Mouse (Mus musculus): ENCODE measurements around the gene Stra6l.

DNA sequence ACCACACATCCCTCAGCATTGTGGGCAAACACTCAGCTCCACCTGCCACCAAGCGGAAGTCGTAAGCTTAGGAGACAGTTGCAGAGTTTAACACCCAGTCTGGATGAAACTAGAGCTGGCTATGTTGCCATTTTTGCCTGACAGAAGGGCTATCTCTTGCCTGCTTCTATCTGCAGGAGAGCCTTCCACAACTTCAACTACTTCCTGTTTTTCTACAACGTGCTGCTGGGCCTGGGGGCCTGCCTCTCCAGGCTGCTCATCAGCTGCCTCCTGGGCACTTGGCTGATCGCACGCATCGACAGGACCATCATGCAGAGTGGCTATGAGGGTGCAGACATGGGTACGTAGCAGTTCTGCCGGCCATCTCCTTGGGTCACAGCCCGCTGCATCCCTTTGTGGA lies 34.1 kb downstream of the Stra6l start:
- TF ChIP-seq CTCF (IDR thresholded peaks at IDR 0.05; ENCODE audit: extremely low read depth, insufficient read depth, low read length) (no peak), POLR2A (IDR thresholded peaks at IDR 0.05; ENCODE audit: extremely low read depth, insufficient read depth, low read length) (no peak)

Measured in cortical plate, adult 2 months (tissue).